Mouse (Mus musculus): ENCODE measurements around the gene Asb17. TPM values are rescaled to one million over a fixed set of nuclear protein-coding genes. Genes with fewer than 3 reads are reported as not detected.

The Asb17 gene
- total and polyA plus RNA-seq, 2 experiments from 2014 or later: not detected

DNA sequence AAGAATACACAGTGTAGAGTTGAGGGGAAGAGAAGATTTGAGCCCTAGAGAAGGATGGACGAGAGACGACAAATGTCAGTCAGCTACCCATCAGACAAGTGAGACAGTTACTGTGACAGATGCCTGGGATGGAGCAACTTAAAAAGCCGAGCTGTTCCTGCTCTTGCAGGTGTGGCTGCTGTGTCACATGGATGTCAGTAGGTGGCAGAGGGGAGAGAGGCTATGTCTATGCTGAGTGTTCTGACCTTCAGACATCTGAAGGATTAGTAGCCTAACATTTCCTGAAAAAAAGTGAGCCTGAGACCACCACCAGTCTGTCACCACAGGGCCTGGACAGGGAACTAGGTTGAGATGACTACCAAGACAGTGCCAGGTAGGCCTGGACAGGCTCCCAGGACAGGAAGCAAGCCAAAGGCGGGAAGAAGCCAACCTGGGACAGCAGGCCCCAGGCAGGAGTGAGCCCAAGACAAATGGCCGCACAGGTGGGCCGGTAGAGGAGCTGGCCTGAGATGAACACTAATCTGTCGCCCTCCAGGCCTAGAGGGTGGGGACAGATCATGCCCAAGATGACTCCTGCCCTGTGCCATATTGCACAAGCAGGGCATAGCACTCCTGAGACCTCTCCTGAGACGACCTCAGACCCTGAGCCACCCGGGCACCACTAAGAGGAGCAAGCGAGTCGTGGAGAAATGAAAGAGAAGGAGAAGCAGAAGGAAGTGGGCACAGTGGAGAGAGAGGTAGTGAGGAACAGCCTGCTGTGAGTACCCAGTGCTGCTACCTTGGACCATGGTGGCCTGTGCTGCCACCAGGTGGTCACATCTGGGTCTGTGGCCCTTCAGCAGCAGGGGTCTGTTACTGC is 12.8 kb upstream of the Asb17 start:
- Histone ChIP-seq H3K4me1 (ENCODE audit: insufficient read depth, low read length) (no peaks in the 10 kb centered on the region), H3K27me3 (ENCODE audit: insufficient read depth, low read length) (no peaks in the 10 kb centered on the region), H3K9ac (replicated peaks; ENCODE audit: low read length) (no peak overlapping the region), H3K4me3 (ENCODE audit: low read length) (no peak overlapping the region), H3K27ac (no peak overlapping the region), H3K9me3 (ENCODE audit: low read length) (no peaks in the 10 kb centered on the region), H3K36me3 (ENCODE audit: insufficient read depth, low read length) (no peaks in the 10 kb centered on the region), H3K4me2 (ENCODE audit: low read depth, low read length) (no peak overlapping the region)
- ATAC-seq (peak; percentile 53; the same call in 1 of the 2 replicates), DNase-seq (ENCODE audit: low spot score) (no peak)
- peak; percentile 61 for TF ChIP-seq CTCF (IDR thresholded peaks at IDR 0.05; ENCODE audit: low read depth)
- WGBS: 77% methylated on average over 11 of the region's 11 CpGs

DNA sequence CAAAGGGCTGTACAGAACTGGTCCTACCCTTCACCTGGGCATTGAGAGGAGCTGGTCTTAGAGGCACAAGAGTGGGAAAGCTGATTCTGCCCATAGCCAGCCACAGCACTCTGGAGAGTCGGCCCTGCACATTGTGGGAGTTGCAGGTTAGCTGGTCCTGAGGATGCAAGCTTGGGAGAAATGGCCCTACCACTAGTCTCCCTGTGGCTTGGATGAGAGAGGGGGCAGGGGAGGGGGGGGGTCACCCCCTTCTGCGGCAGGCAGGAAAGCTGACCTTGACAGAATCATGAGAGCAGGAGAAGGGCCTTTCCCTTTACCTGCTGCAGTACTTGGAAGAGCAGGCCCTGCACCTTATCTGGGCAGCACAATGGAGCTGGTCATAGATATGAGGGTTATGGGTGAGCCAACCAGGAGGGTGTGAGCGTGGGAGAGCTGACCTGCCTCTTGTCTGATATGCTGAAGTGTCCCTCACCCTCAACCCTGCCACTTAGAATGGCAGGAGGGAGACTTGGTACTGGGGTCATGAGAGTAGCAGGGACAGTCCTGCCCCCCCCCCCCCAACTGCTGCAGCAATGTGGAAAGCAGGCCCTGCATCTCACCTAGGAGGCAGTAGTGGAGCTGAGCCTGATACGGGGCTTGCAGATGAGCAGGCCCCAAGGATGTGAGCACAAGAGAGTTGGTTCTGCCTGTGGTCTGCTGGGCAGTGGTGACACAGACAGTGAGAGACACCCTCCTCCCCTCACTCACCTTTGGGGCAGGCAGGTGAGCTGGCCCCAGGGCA is 11.9 kb upstream of the Asb17 start:
- no peak for ATAC-seq
- Histone ChIP-seq H3K27me3 (ENCODE audit: insufficient read depth, low read length) (no peaks in the 10 kb centered on the region), H3K9ac (replicated peaks; ENCODE audit: low read length) (no peak overlapping the region), H3K27ac (no peak overlapping the region), H3K9me3 (ENCODE audit: low read length) (no peaks in the 10 kb centered on the region), H3K4me2 (ENCODE audit: low read depth, low read length) (no peak overlapping the region), H3K4me3 (ENCODE audit: low read length) (no peak overlapping the region), H3K36me3 (ENCODE audit: insufficient read depth, low read length) (no peaks in the 10 kb centered on the region), H3K4me1 (ENCODE audit: insufficient read depth, low read length) (no peaks in the 10 kb centered on the region)
- TF ChIP-seq CTCF (IDR thresholded peaks at IDR 0.05; ENCODE audit: low read depth): no peak
- WGBS: 91% methylated on average over 4 of the region's 4 CpGs
- no peak for DNase-seq (ENCODE audit: low spot score)

DNA sequence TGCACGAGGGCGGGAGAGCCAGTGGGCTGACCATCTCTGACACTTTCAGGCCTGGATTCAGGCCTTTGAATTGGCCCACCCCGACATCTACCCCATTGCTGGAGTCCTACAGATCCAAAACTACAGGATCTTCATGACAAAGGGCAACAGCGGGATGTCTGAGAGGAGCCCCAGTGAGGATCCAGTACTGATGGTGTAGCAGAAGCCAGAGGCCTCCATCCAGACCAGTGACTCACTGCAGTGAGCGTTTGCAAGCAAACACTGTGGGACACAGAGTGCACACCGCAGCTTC is 11.4 kb upstream of the Asb17 start:
- no peaks in the 10 kb centered on the region for H3K4me1 ChIP-seq (ENCODE audit: insufficient read depth, low read length)
- DNase-seq (ENCODE audit: low spot score) (no peak), ATAC-seq (no peak)
- H3K4me2 ChIP-seq (ENCODE audit: low read depth, low read length): no peak overlapping the region
- no peak overlapping the region for H3K9ac ChIP-seq (replicated peaks; ENCODE audit: low read length)
- H3K36me3 ChIP-seq (ENCODE audit: insufficient read depth, low read length): no peaks in the 10 kb centered on the region
- no peak overlapping the region for H3K4me3 ChIP-seq (ENCODE audit: low read length)
- H3K27me3 ChIP-seq (ENCODE audit: insufficient read depth, low read length): no peaks in the 10 kb centered on the region
- WGBS: 50% methylated on average over 6 of the region's 6 CpGs
- no peaks in the 10 kb centered on the region for H3K9me3 ChIP-seq (ENCODE audit: low read length)
- TF ChIP-seq CTCF (IDR thresholded peaks at IDR 0.05; ENCODE audit: low read depth): no peak
- no peak overlapping the region for H3K27ac ChIP-seq

DNA sequence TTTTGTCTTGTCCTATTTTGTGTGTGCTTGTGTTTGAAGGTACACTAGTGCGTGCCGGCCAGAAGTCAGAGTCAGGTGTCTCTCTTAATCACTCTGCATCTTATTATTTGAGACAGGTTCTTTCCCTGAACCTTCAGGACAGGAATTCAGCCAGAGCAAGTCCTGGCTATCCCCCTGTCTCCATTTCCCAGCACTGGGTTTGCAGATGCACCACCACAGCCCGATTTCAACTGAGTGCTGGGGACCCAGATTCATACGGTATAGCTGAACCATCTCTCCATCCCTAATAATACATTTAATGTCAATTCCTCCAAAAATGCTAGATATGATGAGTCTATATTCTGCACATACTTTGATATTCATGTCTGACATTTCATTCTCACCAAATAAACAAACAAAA is 9.9 kb upstream of the Asb17 start:
- ATAC-seq: no peak
- no peak overlapping the region for H3K4me3 ChIP-seq (ENCODE audit: low read length)
- no peaks in the 10 kb centered on the region for H3K36me3 ChIP-seq (ENCODE audit: insufficient read depth, low read length)
- H3K4me2 ChIP-seq (ENCODE audit: low read depth, low read length): no peak overlapping the region
- no peak for TF ChIP-seq CTCF (IDR thresholded peaks at IDR 0.05; ENCODE audit: low read depth)
- no peak for DNase-seq (ENCODE audit: low spot score)
- no peaks in the 10 kb centered on the region for H3K9me3 ChIP-seq (ENCODE audit: low read length)
- no peak overlapping the region for H3K27ac ChIP-seq
- H3K4me1 ChIP-seq (ENCODE audit: insufficient read depth, low read length): no peaks in the 10 kb centered on the region
- H3K27me3 ChIP-seq (ENCODE audit: insufficient read depth, low read length): no peaks in the 10 kb centered on the region
- WGBS: 91% methylated on average over 4 of the region's 4 CpGs
- no peak overlapping the region for H3K9ac ChIP-seq (replicated peaks; ENCODE audit: low read length)

DNA sequence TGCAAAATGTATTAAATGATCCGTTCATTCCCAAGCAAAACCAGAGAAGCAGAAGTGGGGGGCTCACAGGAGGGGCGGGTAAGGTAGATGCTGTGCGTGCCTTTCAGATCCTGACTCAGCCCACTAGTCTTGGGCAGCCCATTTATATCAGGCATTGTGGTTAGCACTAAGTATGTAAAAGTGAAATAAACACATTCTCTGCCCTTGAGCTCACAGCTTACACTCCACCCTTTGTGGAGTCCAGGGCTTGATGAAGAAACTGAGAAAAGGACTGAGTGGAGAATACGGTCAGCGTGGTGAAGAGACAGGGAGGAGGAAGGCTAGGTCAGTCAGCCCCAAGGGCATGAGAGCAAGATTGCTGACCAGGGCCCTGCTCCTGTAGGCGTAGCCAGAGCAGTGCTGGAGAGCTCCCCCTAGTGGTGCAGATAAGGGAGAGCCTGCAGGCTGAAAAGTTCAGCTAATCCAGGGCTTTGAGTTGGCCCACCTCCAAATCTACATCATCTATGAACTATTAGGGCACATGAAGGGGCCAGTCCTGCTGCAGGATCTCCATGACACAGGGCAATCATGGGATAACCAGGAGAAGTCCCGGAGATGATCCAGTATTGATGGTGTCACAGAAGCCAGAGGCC is 8.4 kb upstream of the Asb17 start:
- peak; percentile 82 for TF ChIP-seq CTCF (IDR thresholded peaks at IDR 0.05; ENCODE audit: low read depth)
- ATAC-seq (peak; percentile 61), DNase-seq (ENCODE audit: low spot score) (peak; percentile 76)
- Histone ChIP-seq H3K27ac (no peak overlapping the region), H3K36me3 (ENCODE audit: insufficient read depth, low read length) (no peaks in the 10 kb centered on the region), H3K9ac (replicated peaks; ENCODE audit: low read length) (no peak overlapping the region), H3K4me1 (ENCODE audit: insufficient read depth, low read length) (no peaks in the 10 kb centered on the region), H3K9me3 (ENCODE audit: low read length) (no peaks in the 10 kb centered on the region), H3K27me3 (ENCODE audit: insufficient read depth, low read length) (no peaks in the 10 kb centered on the region), H3K4me3 (ENCODE audit: low read length) (no peak overlapping the region), H3K4me2 (ENCODE audit: low read depth, low read length) (no peak overlapping the region)
- 62% methylated on average over 7 of the region's 7 CpGs for WGBS

DNA sequence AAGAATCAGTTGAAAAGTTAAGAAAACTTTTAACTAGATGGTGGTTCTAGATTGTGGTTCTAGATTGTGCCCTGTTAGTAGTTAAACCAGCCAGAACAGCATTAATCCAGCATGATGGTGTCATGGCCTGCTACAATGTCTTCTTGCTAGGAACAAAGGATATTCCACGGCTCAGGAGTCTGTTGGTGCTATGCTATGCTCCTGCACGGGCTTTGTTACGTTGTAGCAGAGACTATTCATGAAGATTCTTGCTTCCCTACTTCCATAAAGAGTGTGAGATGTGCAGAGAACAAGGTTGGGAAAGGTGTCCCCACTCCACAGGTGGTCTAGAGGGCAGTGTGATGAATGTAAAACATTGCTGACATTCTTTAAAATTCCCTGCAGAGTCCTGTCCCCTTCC is 7.7 kb upstream of the Asb17 start:
- DNase-seq (ENCODE audit: low spot score) (no peak), ATAC-seq (no peak)
- Histone ChIP-seq H3K9ac (replicated peaks; ENCODE audit: low read length) (no peak overlapping the region), H3K4me2 (ENCODE audit: low read depth, low read length) (no peak overlapping the region), H3K27me3 (ENCODE audit: insufficient read depth, low read length) (no peaks in the 10 kb centered on the region), H3K9me3 (ENCODE audit: low read length) (no peaks in the 10 kb centered on the region), H3K4me1 (ENCODE audit: insufficient read depth, low read length) (no peaks in the 10 kb centered on the region), H3K27ac (no peak overlapping the region), H3K36me3 (ENCODE audit: insufficient read depth, low read length) (no peaks in the 10 kb centered on the region), H3K4me3 (ENCODE audit: low read length) (no peak overlapping the region)
- no peak for TF ChIP-seq CTCF (IDR thresholded peaks at IDR 0.05; ENCODE audit: low read depth)
- WGBS: 88% methylated on average over 3 of the region's 3 CpGs

Measured in hindbrain, postnatal 0 days (tissue).